Mouse (Mus musculus): ENCODE data around the gene Gm13283. TPM values are rescaled to one million over a fixed set of nuclear protein-coding genes. Genes with fewer than 3 reads are reported as not detected.
"Not testable (repeated sequence)": the region's sequence is repeated elsewhere in the genome, so short reads cannot be mapped to it uniquely, and the experiment has no call there.

Gene Gm13283
- total RNA-seq, 2 experiments from 2014 or later: not detected

GRCm38 (mm10) chr4:88761776-88762175 is 1.9 kb downstream of the Gm13283 start:
- peak; percentile 61 for DNase-seq
- intact Hi-C loops (cut with DNase I): not testable (repeated sequence)

- intact Hi-C loops (cut with DNase I); DNase-seq: not testable (repeated sequence)
Measured at GRCm38 (mm10) chr4:88762341-88762740, 2.4 kb downstream of the Gm13283 start.

- peak; percentile 29 for DNase-seq
- intact Hi-C loops (cut with DNase I): not testable (repeated sequence)
Measured at GRCm38 (mm10) chr4:88763384-88764018, 3.6 kb downstream of the Gm13283 start.

- DNase-seq; intact Hi-C loops (cut with DNase I): not testable (repeated sequence)
Measured at GRCm38 (mm10) chr4:88773534-88773933, 13.6 kb downstream of the Gm13283 start, which contains the start of gene Gm13290. Gm13290 (plus strand) TSS chr4:88773834.

GRCm38 (mm10) chr4:88776622-88777021 is 16.7 kb downstream of the Gm13283 start, which contains the start of gene Gm13289:
Gm13289 (plus strand) TSS chr4:88776922.
- DNase-seq; intact Hi-C loops (cut with DNase I): not testable (repeated sequence)

GRCm38 (mm10) chr4:88779550-88779949 is 19.6 kb downstream of the Gm13283 start, which contains the start of gene Gm13272:
Gm13272 (plus strand) TSS chr4:88779850.
- intact Hi-C loops (cut with DNase I): not testable (repeated sequence)

GRCm38 (mm10) chr4:88780320-88780719 is 20.4 kb downstream of the Gm13283 start:
- intact Hi-C loops (cut with DNase I); DNase-seq: not testable (repeated sequence)

More at GRCm38 (mm10) chr4:88779550-88779949, 19.6 kb downstream of the Gm13283 start, which contains the start of gene Gm13272:
- DNase-seq: not testable (repeated sequence)

- intact Hi-C loops (cut with DNase I); DNase-seq: not testable (repeated sequence)
Measured at GRCm38 (mm10) chr4:88781831-88782230, 21.9 kb downstream of the Gm13283 start, which contains the start of gene Ifnz. Ifnz (plus strand) TSS chr4:88782131.

- DNase-seq; intact Hi-C loops (cut with DNase I): not testable (repeated sequence)
Measured at GRCm38 (mm10) chr4:88782335-88782734, 22.4 kb downstream of the Gm13283 start.

- intact Hi-C loops (cut with DNase I); DNase-seq: not testable (repeated sequence)
Measured at GRCm38 (mm10) chr4:88785409-88785808, 25.5 kb downstream of the Gm13283 start, which contains the start of gene Gm13276. Gm13276 (plus strand) TSS chr4:88785709.

- intact Hi-C loops (cut with DNase I): not testable (repeated sequence)
- peak; percentile 66 for DNase-seq
Measured at GRCm38 (mm10) chr4:88788402-88788801, 28.5 kb downstream of the Gm13283 start, which contains the start of gene Gm13277. Gm13277 (plus strand) TSS chr4:88788632.

- DNase-seq; intact Hi-C loops (cut with DNase I): not testable (repeated sequence)
Measured at GRCm38 (mm10) chr4:88791250-88791649, 31.3 kb downstream of the Gm13283 start, which contains the start of gene Gm13278. Gm13278 (plus strand) TSS chr4:88791550.

GRCm38 (mm10) chr4:88793936-88794675 is 34.2 kb downstream of the Gm13283 start, which contains the start of gene Gm13275:
Gm13275 (plus strand) TSS chr4:88794487.
- peak; percentile 17 for DNase-seq
- intact Hi-C loops (cut with DNase I): not testable (repeated sequence)

- intact Hi-C loops (cut with DNase I); DNase-seq: not testable (repeated sequence)
Measured at GRCm38 (mm10) chr4:88797097-88797496, 37.2 kb downstream of the Gm13283 start, which contains the start of gene Gm13279. Gm13279 (plus strand) TSS chr4:88797397.

GRCm38 (mm10) chr4:88799365-88799764 is 39.4 kb downstream of the Gm13283 start, which contains the start of gene Gm13285:
Gm13285 (plus strand) TSS chr4:88799665.
- DNase-seq; intact Hi-C loops (cut with DNase I): not testable (repeated sequence)

GRCm38 (mm10) chr4:88802954-88803353 is 43.0 kb downstream of the Gm13283 start, which contains the start of gene Gm13287:
Gm13287 (plus strand) TSS chr4:88803254.
- intact Hi-C loops (cut with DNase I); DNase-seq: not testable (repeated sequence)

GRCm38 (mm10) chr4:88805231-88805630 is 45.3 kb downstream of the Gm13283 start, which contains the start of gene Gm13288:
Gm13288 (plus strand) TSS chr4:88805531.
- intact Hi-C loops (cut with DNase I): not testable (repeated sequence)

GRCm38 (mm10) chr4:88805761-88806160 is 45.8 kb downstream of the Gm13283 start:
- intact Hi-C loops (cut with DNase I): not testable (repeated sequence)
- DNase-seq: peak; percentile 9

More at GRCm38 (mm10) chr4:88805231-88805630, 45.3 kb downstream of the Gm13283 start, which contains the start of gene Gm13288:
- DNase-seq: not testable (repeated sequence)
